9 mouse cellular contexts compared by ENCODE assay signal in genomic region chr15:6873154-6873806, GRCm38 (mm10). TPM values are rescaled to one million over a fixed set of nuclear protein-coding genes. Genes with fewer than 3 reads are reported as not detected.
DNase-seq lines count a peak whose midpoint lies in the region; ATAC-seq and TF ChIP-seq lines count a peak whose summit lies in the region.
"Had no signal": no experiment of that assay in that cellular context is flagged by ENCODE, and none has a peak within 500 bp of the region (broad histone marks: within the 10 kb centered on the region; RNA-seq: fewer than 3 reads in every experiment).

No protein-coding gene starts in this region.

- peak; percentile 52; the same call in 1 of the 2 replicates for ATAC-seq in forebrain, embryonic 13.5 days
- ATAC-seq in intestine, postnatal 0 days = no peak
- ATAC-seq in midbrain, embryonic 12.5 days (ENCODE audit: low FRiP score, low read depth) = no peak

- no peaks in the 10 kb centered on the region for H3K36me3 ChIP-seq in forebrain, embryonic 13.5 days (ENCODE audit: poor library complexity, severe bottlenecking)
- no peaks in the 10 kb centered on the region for H3K36me3 ChIP-seq in intestine, postnatal 0 days (ENCODE audit: control insufficient read depth, insufficient read depth)
- H3K36me3 ChIP-seq in midbrain, embryonic 12.5 days = no peaks in the 10 kb centered on the region

- peak overlapping the region; percentile 68; the same call in 1 of the 2 replicates for H3K27ac ChIP-seq in layer of hippocampus, adult 2 months
- no peak overlapping the region for H3K27ac ChIP-seq in forebrain, embryonic 13.5 days
- no peak overlapping the region for H3K27ac ChIP-seq in intestine, postnatal 0 days (ENCODE audit: low read depth, low read length)
- H3K27ac ChIP-seq in midbrain, embryonic 12.5 days (replicated peaks) = no peak overlapping the region

- no peaks in the 10 kb centered on the region for H3K9me3 ChIP-seq in forebrain, embryonic 13.5 days (replicated peaks)
- H3K9me3 ChIP-seq in intestine, postnatal 0 days (ENCODE audit: control insufficient read depth) = no peaks in the 10 kb centered on the region
- no peaks in the 10 kb centered on the region for H3K9me3 ChIP-seq in midbrain, embryonic 12.5 days

- peaks cover 18% of the 10 kb centered on the region for H3K4me1 ChIP-seq in forebrain, embryonic 13.5 days
- peaks cover 3% of the 10 kb centered on the region; the same call in 1 of the 2 replicates for H3K4me1 ChIP-seq in intestine, postnatal 0 days (replicated peaks; ENCODE audit: control insufficient read depth, insufficient read depth, low read length)
- peaks cover 11% of the 10 kb centered on the region; the same call in 1 of the 2 replicates for H3K4me1 ChIP-seq in midbrain, embryonic 12.5 days

- no peak overlapping the region for H3K9ac ChIP-seq in forebrain, embryonic 13.5 days
- H3K9ac ChIP-seq in intestine, postnatal 0 days (ENCODE audit: low read depth, low read length) = peak overlapping the region; percentile 45
- no peak overlapping the region for H3K9ac ChIP-seq in midbrain, embryonic 12.5 days (replicated peaks)

- peak overlapping the region; percentile 47 for H3K4me3 ChIP-seq in layer of hippocampus, adult 2 months
- 0 out of 2 replicates have a peak overlapping the region, but pooled peaks have one; percentile 45 for H3K4me3 ChIP-seq in forebrain, embryonic 13.5 days
- H3K4me3 ChIP-seq in intestine, postnatal 0 days (ENCODE audit: low read depth, low read length) = peak overlapping the region; percentile 54
- H3K4me3 ChIP-seq in midbrain, embryonic 12.5 days = peak overlapping the region; percentile 1; the same call in 1 of the 2 replicates

- H3K27me3 ChIP-seq in forebrain, embryonic 13.5 days = peaks cover 66% of the 10 kb centered on the region
- H3K27me3 ChIP-seq in intestine, postnatal 0 days (replicated peaks; ENCODE audit: control insufficient read depth, insufficient read depth, low read length) = peaks cover 4% of the 10 kb centered on the region; the same call in 1 of the 2 replicates
- H3K27me3 ChIP-seq in midbrain, embryonic 12.5 days = peaks cover 65% of the 10 kb centered on the region

- DNase-seq in layer of hippocampus, adult 2 months (ENCODE audit: low spot score in 2 of 2) = no peak
- no peak for DNase-seq in layer of hippocampus, postnatal 25 days (ENCODE audit: extremely low spot score in 1 of 2, low spot score in 1 of 2)
- no peak for DNase-seq in MN1 (ENCODE audit: low spot score)
- DNase-seq in left cerebral cortex, adult 11 months (ENCODE audit: low spot score) = no peak
- DNase-seq in right cerebral cortex, postnatal 25 days = no peak

- WGBS in forebrain, embryonic 13.5 days = 33% methylated on average over 17 of the region's 17 CpGs
- 41% methylated on average over 17 of the region's 17 CpGs for WGBS in intestine, postnatal 0 days
- WGBS in midbrain, embryonic 12.5 days = 34% methylated on average over 17 of the region's 17 CpGs

- H3K4me2 ChIP-seq in forebrain, embryonic 13.5 days = peak overlapping the region; percentile 72
- H3K4me2 ChIP-seq in intestine, postnatal 0 days (replicated peaks; ENCODE audit: low read depth) = peak overlapping the region; percentile 90
- H3K4me2 ChIP-seq in midbrain, embryonic 12.5 days (replicated peaks) = peak overlapping the region; percentile 59

- TF ChIP-seq CTCF in layer of hippocampus, adult 2 months (conservative IDR thresholded peaks at IDR 0.05) = no peak
- TF ChIP-seq CTCF in intestine, postnatal 0 days (IDR thresholded peaks at IDR 0.05; ENCODE audit: low read depth) = no peak

RNA-seq across cellular contexts. Expression of gene Osmr, which starts 1.5 kb away (rescaled TPM):
- 1 to 10 TPM; 2.4 to 4.0 TPM for total RNA-seq in layer of hippocampus, adult 2 months (2021)
- total RNA-seq in layer of hippocampus, postnatal 25 days (2021) = 1 to 10 TPM; 2.7 to 2.8 TPM
- 0.59 and 0.75 TPM in 2 replicates for polyA plus RNA-seq in forebrain, embryonic 13.5 days (2015; fragmentation: Nextera tagmentation; extraction: Ambion mirVana)
- 2.4 and 2.8 TPM in 2 replicates for polyA plus RNA-seq in intestine, postnatal 0 days (2015; fragmentation: Nextera tagmentation; extraction: Ambion mirVana)
- 0.70 and 0.80 TPM in 2 replicates for polyA plus RNA-seq in midbrain, embryonic 12.5 days (2016; fragmentation: Nextera tagmentation; extraction: Ambion mirVana)
- total RNA-seq: MEL had no signal

Comparison
In these comparisons a context has a peak if more than half of its experiments do, and no peak if none do; other contexts are left out.
1. H3K4me3 ChIP-seq: peak in every context shown above with its lines; median percentile 54 in intestine, postnatal 0 days; 47 in layer of hippocampus, adult 2 months; 45 in forebrain, embryonic 13.5 days; 1 in midbrain, embryonic 12.5 days.